Mouse (Mus musculus) midbrain, embryonic 16.5 days (tissue): ENCODE data around the gene Rasgrp2. TPM values are rescaled to one million over a fixed set of nuclear protein-coding genes. Genes with fewer than 3 reads are reported as not detected.

Experiments used
- ATAC-seq: fragments of 200-750 bp; cut with Nextera tagmentation; 2 replicates; pipeline ENCODE4 v1.8.0; 2017; ENCODE audit warnings: moderate TSS enrichment
- H3K27ac ChIP-seq: fragments of 300-500 bp; sonication (generic); 2 replicates; pipeline ENCODE4 v1.5.1; 2014; ENCODE audit warnings: mild to moderate bottlenecking, low read length, mixed read lengths
- H3K27me3 ChIP-seq: fragments of 300-500 bp; sonication (generic); 2 replicates; pipeline ENCODE4 v1.6.1; 2014; ENCODE audit warnings: low read depth, low read length, mixed read lengths; ENCODE audit not compliant: control insufficient read depth, insufficient read depth
- H3K36me3 ChIP-seq: fragments of 300-500 bp; sonication (generic); 2 replicates; pipeline ENCODE4 v1.6.1; 2014; ENCODE audit warnings: mild to moderate bottlenecking, low read length, moderate library complexity, mixed read lengths; ENCODE audit not compliant: control insufficient read depth, insufficient read depth
- H3K4me1 ChIP-seq: fragments of 300-500 bp; sonication (generic); 2 replicates; pipeline ENCODE4 v1.6.1; 2014; ENCODE audit warnings: mild to moderate bottlenecking, low read length, mixed read lengths; ENCODE audit not compliant: control insufficient read depth, insufficient read depth
- H3K4me2 ChIP-seq: fragments of 300-500 bp; sonication (generic); 2 replicates; pipeline ENCODE4 v1.6.1; 2014; ENCODE audit warnings: mild to moderate bottlenecking, low read length, mixed read lengths
- H3K4me3 ChIP-seq: fragments of 300-500 bp; sonication (generic); 2 replicates; pipeline ENCODE4 v1.5.1; 2014; ENCODE audit warnings: low read depth, mild to moderate bottlenecking, low read length, moderate library complexity, mixed read lengths
- H3K9ac ChIP-seq: fragments of 300-500 bp; sonication (generic); 2 replicates; pipeline ENCODE4 v1.6.1; 2014; ENCODE audit warnings: low read depth, low read length, mixed read lengths
- H3K9me3 ChIP-seq: fragments of 300-500 bp; sonication (generic); replicated peaks from 2 replicates; pipeline ENCODE4 v1.6.1; 2014; ENCODE audit warnings: mild to moderate bottlenecking, low read length, mixed read lengths; ENCODE audit not compliant: control insufficient read depth, poor library complexity, severe bottlenecking
- WGBS: fragments of 180-500 bp; shearing (Covaris S2); extraction: QIAGEN DNeasy Blood & Tissue Kit; methylation state at CpG from one replicate; pipeline ENCODE4 v1.1.7; 2014; 5-methylcytosine and 5-hydroxymethylcytosine counted together
- polyA plus RNA-seq: library from polyadenylated mRNA; unstranded; fragments of >200 nt; fragmentation: Nextera tagmentation; extraction: Ambion mirVana; gene quantifications from 2 replicates; pipeline ENCODE4 v1.2.1, GENCODE M21; 2015

Gene Rasgrp2
- polyA plus RNA-seq, 1 experiment from 2014 or later, result 139 TPM

DNA sequence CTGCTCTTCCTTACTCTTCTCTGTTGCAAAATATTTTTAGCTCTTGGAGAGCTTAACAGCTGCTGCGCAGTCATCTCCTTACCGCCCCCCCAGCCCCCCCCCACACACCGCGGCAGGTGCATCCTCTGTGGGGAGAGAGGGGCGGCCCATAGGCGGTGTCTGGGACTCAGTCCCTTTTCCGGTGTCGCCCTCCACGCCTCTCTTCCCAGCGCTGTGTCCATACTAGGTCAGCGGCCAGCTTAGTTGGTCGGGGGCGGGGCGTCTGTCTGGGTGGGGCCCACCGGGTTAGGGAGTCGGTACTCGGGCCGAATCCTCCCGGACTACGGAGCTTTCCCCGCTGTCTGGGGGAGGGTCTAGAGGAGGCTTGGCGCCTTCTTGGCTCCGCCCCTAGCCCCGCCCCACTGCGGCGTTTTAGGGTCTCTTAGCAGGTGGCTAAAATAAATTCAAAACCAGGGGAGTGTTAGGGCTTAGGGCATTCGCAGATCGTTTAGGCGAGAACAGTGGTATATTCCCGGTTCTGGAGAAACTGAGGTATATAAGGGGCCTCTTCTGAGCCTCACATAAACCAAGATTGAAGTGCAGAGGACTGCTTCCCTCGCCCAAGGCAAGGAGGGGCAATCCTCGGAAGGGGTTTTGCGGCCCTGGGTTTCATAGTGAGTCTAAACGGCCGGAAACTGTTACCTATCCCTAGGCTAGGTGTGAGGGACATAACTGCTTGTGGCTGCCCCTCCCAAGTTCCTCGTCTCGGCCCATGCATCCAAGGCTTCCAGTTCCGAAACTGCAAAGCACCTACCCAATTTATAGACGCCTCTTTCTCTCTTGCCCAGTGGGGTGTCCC lies 474 bp upstream of the Rasgrp2 start:
- peak; percentile 75 for ATAC-seq
- WGBS, result 2% methylated on average over 38 of the region's 39 CpGs
- Histone ChIP-seq H3K4me2 (peak overlapping the region; percentile 97), H3K9ac (peak overlapping the region; percentile 83), H3K4me3 (peak overlapping the region; percentile 65), H3K27ac (peak overlapping the region; percentile 83), H3K27me3 (peaks cover 2% of the 10 kb centered on the region; the same call in 1 of the 2 replicates), H3K4me1 (peaks cover 34% of the 10 kb centered on the region), H3K36me3 (no peaks in the 10 kb centered on the region), H3K9me3 (no peaks in the 10 kb centered on the region)

GRCm38 (mm10) chr19:6400096-6401086 lies 1.3 kb downstream of the Rasgrp2 start:
- Histone ChIP-seq H3K36me3 (no peaks in the 10 kb centered on the region), H3K27ac (peak overlapping the region; percentile 83), H3K4me3 (peak overlapping the region; percentile 65), H3K9me3 (no peaks in the 10 kb centered on the region), H3K4me1 (peaks cover 34% of the 10 kb centered on the region), H3K9ac (peak overlapping the region; percentile 83), H3K4me2 (peak overlapping the region; percentile 97), H3K27me3 (peaks cover 2% of the 10 kb centered on the region; the same call in 1 of the 2 replicates)
- ATAC-seq, result peak; percentile 13; the same call in 1 of the 2 replicates
- 1% methylated on average over 28 of the region's 29 CpGs for WGBS

DNA sequence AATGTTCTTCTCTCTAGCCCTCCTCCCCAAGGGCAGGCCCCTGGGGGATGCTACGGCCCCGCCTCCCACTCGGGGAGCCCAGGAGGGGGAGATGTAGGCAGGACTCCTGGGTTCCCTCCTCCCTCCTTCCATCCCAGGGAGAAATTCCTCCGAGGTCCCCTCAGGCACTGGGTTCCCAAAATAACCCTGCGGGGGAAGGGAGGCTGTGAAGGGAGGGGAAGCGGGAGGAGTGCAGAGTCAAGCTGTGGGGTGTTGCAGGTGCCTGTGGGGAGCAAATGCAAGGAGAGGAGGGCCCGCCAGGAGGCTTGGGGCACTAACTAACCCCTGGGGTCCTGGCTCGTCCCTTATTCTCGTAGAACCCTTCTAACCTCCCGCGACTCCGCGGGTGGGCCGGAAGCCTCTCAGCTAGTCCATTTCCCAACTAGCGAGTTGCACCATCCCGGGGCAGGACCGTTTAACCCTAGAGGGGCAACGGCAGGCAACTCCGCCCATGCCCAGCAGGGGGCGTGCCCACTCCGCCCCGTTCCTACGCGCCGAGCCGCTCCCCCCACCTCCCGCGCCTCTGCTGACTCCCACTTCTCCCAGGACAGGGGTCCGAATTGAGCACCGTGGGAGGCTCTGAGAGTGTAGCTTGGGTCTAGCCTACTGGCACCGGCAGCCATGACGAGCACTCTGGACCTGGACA lies 2.1 kb downstream of the Rasgrp2 start:
- ATAC-seq, result no peak; the same call in 1 of the 2 replicates
- WGBS, result 0% methylated on average over 32 of the region's 32 CpGs
- Histone ChIP-seq H3K27ac (no peak overlapping the region), H3K4me1 (peaks cover 34% of the 10 kb centered on the region), H3K27me3 (peaks cover 2% of the 10 kb centered on the region; the same call in 1 of the 2 replicates), H3K4me3 (peak overlapping the region; percentile 65), H3K9ac (peak overlapping the region; percentile 83), H3K4me2 (peak overlapping the region; percentile 97), H3K9me3 (no peaks in the 10 kb centered on the region), H3K36me3 (no peaks in the 10 kb centered on the region)

DNA sequence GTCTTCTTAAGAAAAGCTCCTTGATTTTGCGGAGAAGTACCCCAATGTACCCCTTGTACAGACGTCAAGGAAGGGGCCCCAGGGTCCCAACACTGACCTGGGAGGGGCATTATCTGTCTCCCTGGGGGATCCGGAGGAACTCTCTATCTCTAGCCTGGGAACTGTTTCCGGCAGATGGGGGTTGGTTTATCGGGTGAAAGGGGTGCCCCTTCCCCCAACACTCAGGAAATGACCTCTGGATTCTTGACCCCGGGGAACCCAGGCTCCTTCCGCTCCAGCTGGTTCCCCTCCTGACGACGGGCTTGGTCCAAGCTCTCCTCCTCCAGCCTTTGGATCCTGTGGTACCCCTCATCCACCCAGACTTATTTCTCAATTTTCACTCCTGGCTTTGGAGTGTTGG lies 2.8 kb downstream of the Rasgrp2 start:
- Histone ChIP-seq H3K9ac (peak overlapping the region; percentile 83), H3K27me3 (peaks cover 2% of the 10 kb centered on the region; the same call in 1 of the 2 replicates)
- WGBS, result 21% methylated on average over 9 of the region's 9 CpGs

DNA sequence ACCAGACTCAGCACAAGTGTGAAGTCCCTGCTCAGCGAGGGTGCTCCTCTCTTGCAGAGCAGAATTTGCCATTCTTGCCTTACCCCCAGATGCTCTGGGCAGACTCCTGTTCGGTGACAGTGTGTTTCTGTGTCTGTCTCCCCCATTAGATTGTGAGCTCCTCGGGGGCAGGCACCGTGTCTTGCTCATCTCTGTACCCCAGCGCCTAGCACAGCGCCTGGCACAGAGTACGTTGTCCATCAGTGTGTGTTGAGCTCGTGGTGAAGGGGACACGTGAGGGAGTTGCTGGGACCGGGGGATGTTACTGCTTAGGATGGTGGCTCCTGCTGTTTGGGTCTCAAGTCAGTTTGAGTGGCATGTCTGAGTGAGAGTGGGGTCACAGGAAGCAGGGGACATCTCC lies 4.7 kb downstream of the Rasgrp2 start:
- H3K4me3 ChIP-seq, result no peak overlapping the region
- ATAC-seq, result no peak
- H3K9ac ChIP-seq, result no peak overlapping the region
- WGBS, result 85% methylated on average over 10 of the region's 10 CpGs
- no peak overlapping the region for H3K4me2 ChIP-seq
- no peak overlapping the region for H3K27ac ChIP-seq
- no peaks in the 10 kb centered on the region for H3K9me3 ChIP-seq
- no peaks in the 10 kb centered on the region for H3K36me3 ChIP-seq
- peaks cover 2% of the 10 kb centered on the region; the same call in 1 of the 2 replicates for H3K27me3 ChIP-seq
- peaks cover 29% of the 10 kb centered on the region for H3K4me1 ChIP-seq

More for the DNA sequence above, 2.8 kb downstream of the Rasgrp2 start:
- H3K4me2 ChIP-seq, result peak overlapping the region; percentile 97
- H3K27ac ChIP-seq, result no peak overlapping the region
- no peaks in the 10 kb centered on the region for H3K9me3 ChIP-seq
- H3K4me3 ChIP-seq, result peak overlapping the region; percentile 65
- H3K4me1 ChIP-seq, result peaks cover 34% of the 10 kb centered on the region
- H3K36me3 ChIP-seq, result no peaks in the 10 kb centered on the region
- ATAC-seq, result no peak

DNA sequence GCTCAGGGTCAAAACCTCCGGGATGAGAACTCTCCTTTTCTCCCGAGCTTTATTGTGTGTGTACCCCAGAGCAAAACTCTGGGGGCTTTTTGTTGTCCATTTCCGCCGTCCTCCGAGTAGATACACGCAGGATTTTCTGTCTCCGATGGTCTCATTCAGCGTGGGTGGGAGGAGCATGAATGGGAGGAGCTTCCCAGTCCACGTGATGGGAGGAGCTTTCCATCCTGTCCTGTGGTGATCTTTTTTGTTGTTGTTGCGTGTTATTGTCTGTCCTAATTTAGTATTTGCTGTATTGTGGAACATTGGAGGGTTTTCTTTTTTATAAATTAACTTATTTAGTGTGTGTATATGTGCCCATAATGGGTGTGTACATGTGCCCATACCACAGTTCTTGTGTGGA lies 6.3 kb downstream of the Rasgrp2 start:
- Histone ChIP-seq H3K27me3 (peaks cover 2% of the 10 kb centered on the region; the same call in 1 of the 2 replicates), H3K9ac (no peak overlapping the region), H3K4me2 (no peak overlapping the region), H3K27ac (no peak overlapping the region), H3K4me1 (peaks cover 18% of the 10 kb centered on the region), H3K36me3 (no peaks in the 10 kb centered on the region), H3K9me3 (no peaks in the 10 kb centered on the region), H3K4me3 (no peak overlapping the region)
- 47% methylated on average over 10 of the region's 10 CpGs for WGBS
- no peak for ATAC-seq

GRCm38 (mm10) chr19:6407109-6407508 lies 8.0 kb downstream of the Rasgrp2 start:
- H3K4me1 ChIP-seq, result peaks cover 2% of the 10 kb centered on the region
- H3K9ac ChIP-seq, result no peak overlapping the region
- WGBS, result 75% methylated on average over 8 of the region's 8 CpGs
- 0 out of 2 replicates have a peak, but pooled peaks cover 2% of the 10 kb centered on the region for H3K27me3 ChIP-seq
- H3K27ac ChIP-seq, result no peak overlapping the region
- H3K9me3 ChIP-seq, result no peaks in the 10 kb centered on the region
- no peaks in the 10 kb centered on the region for H3K36me3 ChIP-seq
- no peak for ATAC-seq
- H3K4me2 ChIP-seq, result no peak overlapping the region
- H3K4me3 ChIP-seq, result no peak overlapping the region

DNA sequence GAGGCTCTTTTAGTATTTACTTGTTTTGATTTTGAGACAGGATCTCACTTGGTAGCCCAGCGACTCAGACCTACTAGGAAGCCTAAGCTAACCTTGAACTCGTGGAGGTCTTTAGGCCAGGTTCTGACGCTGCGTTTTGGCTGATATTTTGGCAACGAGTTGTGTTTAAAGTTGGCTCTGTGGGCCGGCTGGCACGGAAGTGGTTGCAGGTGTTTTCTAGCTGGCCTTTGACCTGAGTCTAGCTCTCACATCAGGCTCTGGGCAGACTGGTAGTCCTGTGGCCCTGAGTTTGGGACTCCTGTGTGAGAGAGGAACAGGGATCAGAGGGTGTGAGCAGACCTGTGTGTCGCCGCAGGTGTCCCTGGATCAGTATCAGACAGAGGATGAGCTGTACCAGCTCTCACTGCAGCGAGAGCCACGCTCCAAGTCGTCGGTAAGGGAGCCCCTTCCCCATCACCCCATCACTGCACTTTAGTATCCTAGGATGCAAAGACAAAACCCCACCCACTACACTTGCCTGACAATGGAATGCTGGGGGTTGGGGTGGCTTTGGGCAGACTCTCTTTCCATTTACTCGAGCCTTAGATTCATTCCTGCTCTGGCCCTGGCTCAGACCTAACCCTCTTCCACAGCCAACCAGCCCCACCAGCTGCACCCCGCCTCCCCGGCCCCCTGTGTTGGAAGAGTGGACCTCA lies 8.8 kb downstream of the Rasgrp2 start:
- ATAC-seq, result no peak
- Histone ChIP-seq H3K4me2 (no peak overlapping the region), H3K27me3 (no peaks in the 10 kb centered on the region), H3K9ac (no peak overlapping the region), H3K27ac (no peak overlapping the region), H3K9me3 (no peaks in the 10 kb centered on the region), H3K36me3 (no peaks in the 10 kb centered on the region), H3K4me3 (no peak overlapping the region), H3K4me1 (no peaks in the 10 kb centered on the region)
- WGBS, result 49% methylated on average over 16 of the region's 16 CpGs
